Mouse (Mus musculus) limb, embryonic 10.5 days (tissue): ENCODE measurements around the gene Neurl1b. TPM values are rescaled to one million over a fixed set of nuclear protein-coding genes. Genes with fewer than 3 reads are reported as not detected.

Experiments
- DNase-seq: peaks from one replicate; pipeline ENCODE4 v3.0.0-alpha.2; 2017; ENCODE audit warnings: low spot score
- H3K27ac ChIP-seq: fragments of 300-500 bp; sonication (generic); 2 replicates; pipeline ENCODE4 v1.5.1; 2016; ENCODE audit warnings: mild to moderate bottlenecking
- H3K27me3 ChIP-seq: fragments of 300-500 bp; sonication (generic); 2 replicates; pipeline ENCODE4 v1.6.1; 2016; ENCODE audit warnings: low read depth, mild to moderate bottlenecking; ENCODE audit not compliant: poor library complexity, severe bottlenecking
- H3K36me3 ChIP-seq: fragments of 300-500 bp; sonication (generic); 2 replicates; pipeline ENCODE4 v1.6.1; 2016; ENCODE audit warnings: mild to moderate bottlenecking, moderate library complexity
- H3K4me1 ChIP-seq: fragments of 300-500 bp; sonication (generic); 2 replicates; pipeline ENCODE4 v1.6.1; 2016
- H3K4me3 ChIP-seq: fragments of 300-500 bp; sonication (generic); 2 replicates; pipeline ENCODE4 v1.5.1; 2016; ENCODE audit warnings: mild to moderate bottlenecking, moderate library complexity
- H3K9me3 ChIP-seq: fragments of 300-500 bp; sonication (generic); replicated peaks from 2 replicates; pipeline ENCODE4 v1.6.1; 2016; ENCODE audit warnings: mild to moderate bottlenecking
- WGBS: fragments of 180-500 bp; shearing (Covaris S2); methylation state at CpG from one replicate; pipeline ENCODE4 v1.1.7; 2016; 5-methylcytosine and 5-hydroxymethylcytosine counted together
- polyA plus RNA-seq: library from polyadenylated mRNA; unstranded; fragments of >200 nt; fragmentation: Nextera tagmentation; extraction: Ambion mirVana; gene quantifications from 2 replicates; pipeline ENCODE4 v1.2.1, GENCODE M21; 2016

Gene Neurl1b
- polyA plus RNA-seq, 1 experiment from 2014 or later: 0.10 TPM

GRCm38 (mm10) chr17:26442197-26442596, 27.6 kb downstream of the Neurl1b start:
- H3K9me3 ChIP-seq: no peaks in the 10 kb centered on the region
- WGBS: 94% methylated on average over 6 of the region's 6 CpGs
- no peak for DNase-seq
- no peak overlapping the region for H3K27ac ChIP-seq
- H3K4me1 ChIP-seq: peaks cover 10% of the 10 kb centered on the region
- peaks cover 49% of the 10 kb centered on the region for H3K27me3 ChIP-seq
- no peak overlapping the region for H3K4me3 ChIP-seq
- no peaks in the 10 kb centered on the region for H3K36me3 ChIP-seq

DNA sequence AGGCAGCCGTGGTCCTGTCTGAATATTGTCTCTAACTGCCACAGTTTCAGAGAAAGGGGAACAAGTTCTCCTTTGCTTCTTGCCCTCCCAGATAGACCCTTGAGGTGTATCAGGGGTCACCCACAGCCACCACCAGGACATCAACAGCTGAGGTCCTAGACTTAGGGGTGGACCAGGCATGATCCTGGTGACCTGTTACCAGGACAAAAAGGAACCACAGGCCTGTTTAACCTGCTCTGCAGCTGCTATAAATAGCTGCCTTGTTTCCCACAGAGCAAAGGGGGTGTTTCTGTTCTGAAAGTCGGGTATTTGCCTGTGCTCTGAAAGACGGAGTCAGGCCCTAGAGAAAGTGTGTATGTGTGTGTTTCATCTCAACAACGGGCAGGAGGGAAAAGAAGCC, 29.2 kb downstream of the Neurl1b start:
- Histone ChIP-seq H3K27ac (no peak overlapping the region), H3K27me3 (peaks cover 33% of the 10 kb centered on the region), H3K36me3 (no peaks in the 10 kb centered on the region), H3K4me1 (peaks cover 6% of the 10 kb centered on the region), H3K9me3 (no peaks in the 10 kb centered on the region), H3K4me3 (no peak overlapping the region)
- DNase-seq: no peak
- 70% methylated on average over 4 of the region's 4 CpGs for WGBS

DNA sequence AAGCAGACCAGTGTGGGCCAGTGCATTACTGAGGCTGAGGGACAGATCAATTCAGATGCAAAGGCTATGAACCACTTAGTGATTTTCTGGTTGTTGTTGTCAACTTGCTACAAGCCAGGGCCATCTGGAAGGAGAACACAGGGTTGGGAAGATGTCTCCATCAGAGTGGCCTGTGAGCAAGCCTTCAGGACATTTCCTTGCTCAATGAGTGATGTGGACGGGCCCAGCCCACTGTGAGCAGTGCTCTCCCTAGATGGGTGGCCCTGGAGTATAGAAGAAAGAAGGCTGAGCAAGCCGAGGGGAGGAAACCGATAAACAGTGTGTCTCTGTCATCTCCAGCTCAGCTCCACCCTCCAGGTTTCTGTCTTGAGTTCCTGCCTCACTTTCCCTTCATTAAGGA, 34.8 kb downstream of the Neurl1b start:
- 0 out of 2 replicates have a peak, but pooled peaks cover 6% of the 10 kb centered on the region for H3K27me3 ChIP-seq
- no peak overlapping the region for H3K4me3 ChIP-seq
- 74% methylated on average over 3 of the region's 3 CpGs for WGBS
- no peak for DNase-seq
- H3K4me1 ChIP-seq: peaks cover 6% of the 10 kb centered on the region; the same call in 1 of the 2 replicates
- no peaks in the 10 kb centered on the region for H3K9me3 ChIP-seq
- no peak overlapping the region for H3K27ac ChIP-seq
- H3K36me3 ChIP-seq: no peaks in the 10 kb centered on the region

DNA sequence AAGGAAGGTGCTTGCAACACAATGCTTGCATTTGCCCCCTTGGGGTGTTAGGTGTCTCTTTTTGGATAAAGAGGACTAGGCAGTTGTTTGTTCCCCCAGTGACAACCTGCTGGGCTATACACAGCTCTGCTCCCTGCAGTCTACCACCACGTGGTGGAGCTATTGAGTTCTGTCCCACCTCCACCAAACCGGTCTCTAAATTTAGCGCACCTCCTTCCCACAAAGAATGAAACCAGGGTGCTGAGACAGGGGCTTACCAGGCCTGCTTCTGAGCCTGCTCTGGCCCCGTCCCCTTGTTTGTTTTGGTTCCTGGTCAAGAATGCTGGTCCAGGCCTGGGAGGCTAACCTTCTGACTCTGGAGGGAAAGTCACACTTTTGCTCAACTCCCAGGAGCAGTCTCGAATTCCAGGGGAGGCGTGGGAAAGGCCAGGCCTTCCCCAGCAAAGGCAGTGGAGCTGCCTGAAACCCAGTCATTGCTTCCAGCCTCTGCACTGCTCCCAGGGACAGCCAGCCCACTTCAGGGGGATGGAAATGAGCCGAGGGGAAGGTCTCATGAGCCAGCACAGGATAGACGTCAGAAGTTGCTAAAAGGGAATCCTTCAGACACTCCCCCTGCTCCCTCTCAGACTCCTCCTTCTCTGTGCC, 37.1 kb downstream of the Neurl1b start:
- peak; percentile 48 for DNase-seq
- H3K4me3 ChIP-seq: no peak overlapping the region

GRCm38 (mm10) chr17:26452371-26452972, 37.8 kb downstream of the Neurl1b start:
- Histone ChIP-seq H3K9me3 (no peaks in the 10 kb centered on the region), H3K4me3 (no peak overlapping the region), H3K4me1 (peaks cover 9% of the 10 kb centered on the region; the same call in 1 of the 2 replicates), H3K27ac (no peak overlapping the region), H3K27me3 (0 out of 2 replicates have a peak, but pooled peaks cover 6% of the 10 kb centered on the region), H3K36me3 (no peaks in the 10 kb centered on the region)
- DNase-seq: peak; percentile 50
- WGBS: 61% methylated on average over 5 of the region's 5 CpGs

More for the DNA sequence above, 37.1 kb downstream of the Neurl1b start:
- H3K9me3 ChIP-seq: no peaks in the 10 kb centered on the region
- peaks cover 7% of the 10 kb centered on the region; the same call in 1 of the 2 replicates for H3K4me1 ChIP-seq
- WGBS: 37% methylated on average over 8 of the region's 8 CpGs
- no peaks in the 10 kb centered on the region for H3K36me3 ChIP-seq
- 0 out of 2 replicates have a peak, but pooled peaks cover 6% of the 10 kb centered on the region for H3K27me3 ChIP-seq
- H3K27ac ChIP-seq: 0 out of 2 replicates have a peak overlapping the region, but pooled peaks have one; percentile 17

DNA sequence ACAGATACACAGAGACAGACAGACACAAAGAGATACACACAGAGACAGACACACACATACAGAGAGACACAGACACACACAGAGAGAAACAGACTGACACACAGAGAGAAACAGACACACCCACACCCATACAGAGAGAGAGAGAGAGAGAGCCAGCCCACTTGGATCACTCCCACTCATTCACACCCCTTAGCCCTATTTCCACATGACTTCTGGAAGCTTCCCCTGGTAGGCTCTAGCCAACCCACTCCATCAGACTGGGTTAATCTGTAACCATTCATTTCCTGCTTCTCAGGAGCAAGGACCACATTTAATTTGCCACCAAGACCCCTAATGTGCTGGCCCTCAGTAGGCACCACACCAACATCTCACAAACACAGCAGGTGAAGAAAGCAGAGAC, 42.9 kb downstream of the Neurl1b start:
- Histone ChIP-seq H3K4me3 (no peak overlapping the region), H3K27ac (no peak overlapping the region), H3K4me1 (0 out of 2 replicates have a peak, but pooled peaks cover 3% of the 10 kb centered on the region), H3K36me3 (no peaks in the 10 kb centered on the region), H3K27me3 (0 out of 2 replicates have a peak, but pooled peaks cover 6% of the 10 kb centered on the region), H3K9me3 (no peaks in the 10 kb centered on the region)
- no peak for DNase-seq

GRCm38 (mm10) chr17:26458049-26458448, 43.4 kb downstream of the Neurl1b start:
- 69% methylated on average over 7 of the region's 7 CpGs for WGBS
- 0 out of 2 replicates have a peak, but pooled peaks cover 5% of the 10 kb centered on the region for H3K27me3 ChIP-seq
- DNase-seq: no peak
- no peaks in the 10 kb centered on the region for H3K9me3 ChIP-seq
- 0 out of 2 replicates have a peak, but pooled peaks cover 3% of the 10 kb centered on the region for H3K4me1 ChIP-seq
- no peaks in the 10 kb centered on the region for H3K36me3 ChIP-seq
- H3K27ac ChIP-seq: no peak overlapping the region
- H3K4me3 ChIP-seq: no peak overlapping the region

GRCm38 (mm10) chr17:26462634-26463170, 48.1 kb downstream of the Neurl1b start:
- Histone ChIP-seq H3K4me3 (no peak overlapping the region), H3K27me3 (0 out of 2 replicates have a peak, but pooled peaks cover 13% of the 10 kb centered on the region), H3K9me3 (no peaks in the 10 kb centered on the region), H3K4me1 (0 out of 2 replicates have a peak, but pooled peaks cover 8% of the 10 kb centered on the region), H3K27ac (no peak overlapping the region), H3K36me3 (no peaks in the 10 kb centered on the region)
- 35% methylated on average over 12 of the region's 12 CpGs for WGBS
- peak; percentile 87 for DNase-seq

GRCm38 (mm10) chr17:26463432-26463831, 48.8 kb downstream of the Neurl1b start:
- Histone ChIP-seq H3K27ac (no peak overlapping the region), H3K4me1 (0 out of 2 replicates have a peak, but pooled peaks cover 8% of the 10 kb centered on the region), H3K27me3 (0 out of 2 replicates have a peak, but pooled peaks cover 12% of the 10 kb centered on the region), H3K4me3 (no peak overlapping the region), H3K36me3 (no peaks in the 10 kb centered on the region), H3K9me3 (no peaks in the 10 kb centered on the region)
- 90% methylated on average over 5 of the region's 5 CpGs for WGBS
- DNase-seq: no peak

DNA sequence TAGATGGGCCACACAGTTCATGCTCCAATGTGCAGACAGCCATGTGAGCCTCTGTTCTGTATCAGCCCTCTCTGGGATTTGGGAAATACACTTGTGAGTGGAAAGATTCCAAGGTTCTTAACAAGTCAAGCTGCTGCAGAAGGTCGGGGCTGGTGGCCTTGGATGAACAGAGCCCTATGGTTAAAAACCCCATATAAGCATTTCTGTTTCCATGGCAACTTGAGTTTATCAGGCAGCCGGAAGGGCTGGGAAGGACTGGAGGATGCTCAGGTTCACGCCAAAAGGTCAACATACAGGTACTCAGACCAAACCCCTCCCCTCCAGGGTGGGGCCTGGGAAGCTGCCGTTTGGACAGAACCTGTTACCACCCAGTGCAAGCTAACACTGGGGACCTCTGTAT, 49.4 kb downstream of the Neurl1b start:
- H3K4me1 ChIP-seq: 0 out of 2 replicates have a peak, but pooled peaks cover 8% of the 10 kb centered on the region
- no peaks in the 10 kb centered on the region for H3K36me3 ChIP-seq
- DNase-seq: no peak
- H3K9me3 ChIP-seq: no peaks in the 10 kb centered on the region
- 0 out of 2 replicates have a peak, but pooled peaks cover 8% of the 10 kb centered on the region for H3K27me3 ChIP-seq
- WGBS: 58% methylated on average over 4 of the region's 4 CpGs
- H3K4me3 ChIP-seq: no peak overlapping the region
- H3K27ac ChIP-seq: no peak overlapping the region

DNA sequence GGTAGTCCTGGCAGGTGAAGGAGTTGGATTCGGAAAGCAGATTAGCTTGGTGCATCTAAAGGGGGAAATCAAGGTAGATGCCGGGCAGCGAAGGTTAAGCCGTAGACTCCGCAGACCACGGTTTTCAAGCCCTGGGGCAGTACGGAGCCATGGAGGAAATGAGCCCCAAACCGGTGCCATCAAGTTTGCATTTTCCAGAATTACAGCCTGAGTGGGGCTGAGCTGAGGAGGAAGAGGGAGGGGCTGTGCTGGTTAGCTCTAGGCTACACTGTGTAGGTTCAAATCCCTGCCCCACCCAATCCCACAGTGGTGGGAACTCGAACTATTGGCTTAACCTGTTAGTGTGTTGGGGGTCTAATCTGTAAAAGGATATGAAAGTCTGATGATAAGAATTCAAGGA, 49.9 kb downstream of the Neurl1b start:
- H3K4me3 ChIP-seq: no peak overlapping the region
- H3K9me3 ChIP-seq: no peaks in the 10 kb centered on the region
- H3K36me3 ChIP-seq: no peaks in the 10 kb centered on the region
- 0 out of 2 replicates have a peak, but pooled peaks cover 9% of the 10 kb centered on the region for H3K4me1 ChIP-seq
- 81% methylated on average over 9 of the region's 9 CpGs for WGBS
- H3K27ac ChIP-seq: no peak overlapping the region
- no peak for DNase-seq
- H3K27me3 ChIP-seq: 0 out of 2 replicates have a peak, but pooled peaks cover 9% of the 10 kb centered on the region

DNA sequence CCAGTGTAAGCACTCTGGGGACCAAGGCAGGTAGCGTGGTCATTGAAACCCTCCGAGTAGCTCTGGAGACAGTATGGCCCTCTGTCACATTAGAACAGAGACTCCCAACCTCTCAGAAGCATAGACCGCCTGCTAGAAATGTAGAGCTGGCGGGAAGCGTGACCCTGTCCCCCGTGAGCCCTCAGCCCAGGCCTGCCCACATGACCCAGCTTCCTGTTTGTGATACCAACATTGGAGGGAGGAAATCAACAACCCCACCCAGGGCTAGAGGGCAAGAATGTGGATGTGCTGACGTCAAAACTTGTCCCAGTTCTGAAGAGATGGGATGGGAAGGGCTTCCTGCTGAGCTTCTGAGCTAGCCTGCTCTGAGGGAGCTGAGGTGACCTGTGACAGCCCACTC, 50.3 kb downstream of the Neurl1b start:
- H3K9me3 ChIP-seq: no peaks in the 10 kb centered on the region
- 0 out of 2 replicates have a peak, but pooled peaks cover 14% of the 10 kb centered on the region for H3K27me3 ChIP-seq
- 0 out of 2 replicates have a peak, but pooled peaks cover 12% of the 10 kb centered on the region for H3K4me1 ChIP-seq
- no peaks in the 10 kb centered on the region for H3K36me3 ChIP-seq
- 66% methylated on average over 7 of the region's 7 CpGs for WGBS
- H3K27ac ChIP-seq: no peak overlapping the region; the same call in 1 of the 2 replicates
- no peak overlapping the region for H3K4me3 ChIP-seq
- DNase-seq: no peak

DNA sequence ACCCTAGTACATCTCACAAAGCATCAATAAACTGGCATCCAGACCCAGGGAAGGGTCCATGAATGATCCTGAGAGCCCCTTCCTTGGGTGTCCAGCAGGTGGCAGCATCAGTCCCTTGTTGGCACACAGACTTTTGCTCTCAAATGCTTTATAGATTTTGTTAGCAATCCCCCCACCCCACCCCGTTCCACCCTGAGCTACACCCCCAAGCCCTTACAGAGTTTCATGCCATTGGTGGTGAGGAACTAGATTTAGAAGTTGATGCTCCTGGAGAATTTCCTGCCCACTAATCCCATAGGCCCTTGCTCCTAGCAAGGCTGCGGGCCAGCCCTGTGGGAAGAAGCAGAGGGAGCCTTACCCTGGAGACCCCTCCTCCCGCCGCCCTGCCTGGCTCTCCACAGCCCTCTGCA, 52.1 kb downstream of the Neurl1b start:
- DNase-seq: peak; percentile 91
- Histone ChIP-seq H3K9me3 (no peaks in the 10 kb centered on the region), H3K27me3 (0 out of 2 replicates have a peak, but pooled peaks cover 14% of the 10 kb centered on the region), H3K4me3 (peak overlapping the region; percentile 29), H3K27ac (peak overlapping the region; percentile 66; the same call in 1 of the 2 replicates), H3K4me1 (0 out of 2 replicates have a peak, but pooled peaks cover 12% of the 10 kb centered on the region), H3K36me3 (no peaks in the 10 kb centered on the region)
- WGBS: 10% methylated on average over 4 of the region's 4 CpGs
